Mouse (Mus musculus): ENCODE measurements at regions not wholly inside any gene's neighbourhood (a gene's known extent, or its start where the extent isn't known, plus 50 kb on each side); places are given as distances from the start of the nearest gene placed in this dataset.

GRCm38 (mm10) chr3:39937719-39938278 lies 593.3 kb upstream of the Intu start:
- no peak for TF ChIP-seq CTCF (IDR thresholded peaks at IDR 0.05; ENCODE audit: extremely low read depth, insufficient read depth, insufficient read length, insufficient replicate concordance)
- TF ChIP-seq POLR2A (IDR thresholded peaks at IDR 0.05; ENCODE audit: low read depth, low read length): no peak

All from spleen, adult 2 months (tissue).